Mouse (Mus musculus): ENCODE results near the gene Krtap16-3.

Krtap16-3 gene

DNA sequence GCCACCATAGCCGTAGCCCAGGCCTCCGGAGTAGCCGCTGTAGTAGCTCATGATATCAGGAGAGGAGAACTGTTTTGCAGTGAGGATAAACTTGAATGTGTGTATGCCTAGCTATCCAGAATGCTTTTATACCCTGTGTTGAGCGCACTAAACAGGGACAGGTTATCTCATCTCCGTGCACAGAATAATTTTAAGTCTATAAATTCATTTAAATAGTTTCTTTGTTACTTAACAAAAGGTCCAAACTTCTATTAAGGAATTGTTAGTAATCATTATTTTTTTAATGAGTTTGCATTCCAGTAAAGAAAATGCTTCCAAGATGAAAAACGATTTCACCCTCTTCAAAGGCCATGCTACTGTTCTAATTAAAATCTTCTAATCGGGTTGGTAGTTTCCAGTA lies at the start of gene Krtap16-3:
Gene Krtap16-3 (minus strand): TSS at position 101 of the 400 bp plus-strand sequence.
- H3K27me3 ChIP-seq (ENCODE audit: insufficient read depth, low read length) = no peaks in the 10 kb centered on the region
- H3K4me1 ChIP-seq (replicated peaks; ENCODE audit: low read depth, low read length) = no peaks in the 10 kb centered on the region
- peaks cover 26% of the 10 kb centered on the region for H3K9me3 ChIP-seq (ENCODE audit: low read length)
- no peak within 1 kb of the TSS for H3K4me3 ChIP-seq (replicated peaks; ENCODE audit: low read length)
- no peaks in the 10 kb centered on the region for H3K36me3 ChIP-seq (ENCODE audit: insufficient read depth, low read length)
- no peak for TF ChIP-seq CTCF (conservative IDR thresholded peaks at IDR 0.05; ENCODE audit: low read length)
- TF ChIP-seq POU5F1 (IDR thresholded peaks at IDR 0.05; ENCODE audit: borderline replicate concordance, low read length) = no peak
- TF ChIP-seq NANOG (IDR thresholded peaks at IDR 0.05; ENCODE audit: borderline replicate concordance, low read length) = no peak

- no peaks in the 10 kb centered on the region for H3K36me3 ChIP-seq (ENCODE audit: insufficient read depth, low read length)
- no peaks in the 10 kb centered on the region for H3K27me3 ChIP-seq (ENCODE audit: insufficient read depth, low read length)
- H3K4me3 ChIP-seq (replicated peaks; ENCODE audit: low read length) = no peak within 1 kb of the TSS
- no peaks in the 10 kb centered on the region for H3K4me1 ChIP-seq (replicated peaks; ENCODE audit: low read depth, low read length)
- no peaks in the 10 kb centered on the region for H3K9me3 ChIP-seq (ENCODE audit: low read length)
- TF ChIP-seq POU5F1 (IDR thresholded peaks at IDR 0.05; ENCODE audit: borderline replicate concordance, low read length) (no peak), CTCF (conservative IDR thresholded peaks at IDR 0.05; ENCODE audit: low read length) (no peak), NANOG (IDR thresholded peaks at IDR 0.05; ENCODE audit: borderline replicate concordance, low read length) (no peak)
Observed at GRCm38 (mm10) chr16:89010659-89011058, 48.0 kb upstream of the Krtap16-3 start, which contains the start of gene Krtap22-2. Krtap22-2 (minus strand) TSS chr16:89010759.

DNA sequence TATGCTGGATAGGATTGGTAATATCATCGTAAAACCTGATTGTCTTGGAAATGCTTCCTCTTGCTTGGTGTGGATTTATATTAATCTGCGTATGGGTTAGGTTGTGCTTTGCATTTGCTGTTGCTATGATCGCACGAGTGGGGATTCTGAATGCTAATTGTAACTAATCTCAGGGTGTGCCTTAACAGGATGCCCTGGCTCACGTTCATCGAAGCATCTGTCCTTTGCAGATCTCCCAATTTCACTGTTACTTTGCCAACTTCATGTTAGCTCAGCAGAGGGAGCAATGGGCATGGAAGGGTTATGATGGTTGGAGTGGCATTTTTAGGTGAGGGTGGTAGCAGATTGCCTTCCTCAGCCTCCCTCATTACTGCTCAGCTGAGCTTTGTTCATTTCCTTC lies 21.6 kb downstream of the Krtap16-3 start:
- no peaks in the 10 kb centered on the region for H3K36me3 ChIP-seq (ENCODE audit: insufficient read depth, low read length)
- H3K27me3 ChIP-seq (ENCODE audit: insufficient read depth, low read length) = no peaks in the 10 kb centered on the region
- H3K4me1 ChIP-seq (replicated peaks; ENCODE audit: low read depth, low read length) = no peaks in the 10 kb centered on the region
- TF ChIP-seq CTCF (conservative IDR thresholded peaks at IDR 0.05; ENCODE audit: low read length) (no peak), POU5F1 (IDR thresholded peaks at IDR 0.05; ENCODE audit: borderline replicate concordance, low read length) (no peak), NANOG (IDR thresholded peaks at IDR 0.05; ENCODE audit: borderline replicate concordance, low read length) (no peak)
- peaks cover 6% of the 10 kb centered on the region; the same call in 1 of the 2 replicates for H3K9me3 ChIP-seq (ENCODE audit: low read length)
- H3K4me3 ChIP-seq (replicated peaks; ENCODE audit: low read length) = no peak overlapping the region

DNA sequence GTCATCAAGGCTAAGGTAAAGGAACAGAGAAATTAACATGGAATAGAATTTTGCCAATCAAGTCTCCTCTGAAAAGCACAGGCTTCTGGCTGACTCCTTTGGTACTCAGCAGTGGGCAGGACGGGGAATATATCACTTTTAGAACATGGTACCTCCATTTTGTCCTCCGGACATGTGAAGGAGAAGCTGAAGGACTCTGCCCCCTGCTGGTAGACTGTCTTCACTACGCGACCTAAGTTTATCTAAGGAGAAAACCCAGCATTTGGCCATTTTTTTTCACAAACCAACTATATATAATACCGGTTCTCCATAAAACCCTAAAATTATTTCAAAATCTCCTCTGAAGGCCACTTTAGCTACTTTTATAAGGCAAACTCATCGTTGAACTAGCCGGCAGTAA lies 24.4 kb downstream of the Krtap16-3 start:
- Histone ChIP-seq H3K4me3 (replicated peaks; ENCODE audit: low read length) (no peak overlapping the region), H3K36me3 (ENCODE audit: insufficient read depth, low read length) (no peaks in the 10 kb centered on the region), H3K27me3 (ENCODE audit: insufficient read depth, low read length) (no peaks in the 10 kb centered on the region), H3K4me1 (replicated peaks; ENCODE audit: low read depth, low read length) (no peaks in the 10 kb centered on the region), H3K9me3 (ENCODE audit: low read length) (no peaks in the 10 kb centered on the region)
- TF ChIP-seq POU5F1 (IDR thresholded peaks at IDR 0.05; ENCODE audit: borderline replicate concordance, low read length) (no peak), CTCF (conservative IDR thresholded peaks at IDR 0.05; ENCODE audit: low read length) (peak; percentile 70)

- Histone ChIP-seq H3K4me1 (replicated peaks; ENCODE audit: low read depth, low read length) (no peaks in the 10 kb centered on the region), H3K27me3 (ENCODE audit: insufficient read depth, low read length) (no peaks in the 10 kb centered on the region), H3K4me3 (replicated peaks; ENCODE audit: low read length) (no peak within 1 kb of the TSS), H3K36me3 (ENCODE audit: insufficient read depth, low read length) (no peaks in the 10 kb centered on the region), H3K9me3 (ENCODE audit: low read length) (no peaks in the 10 kb centered on the region)
- TF ChIP-seq POU5F1 (IDR thresholded peaks at IDR 0.05; ENCODE audit: borderline replicate concordance, low read length) (no peak), CTCF (conservative IDR thresholded peaks at IDR 0.05; ENCODE audit: low read length) (no peak), NANOG (IDR thresholded peaks at IDR 0.05; ENCODE audit: borderline replicate concordance, low read length) (no peak)
Observed at GRCm38 (mm10) chr16:88932165-88932564, 30.5 kb downstream of the Krtap16-3 start, which contains the start of gene Krtap19-9b. Krtap19-9b (minus strand) TSS chr16:88932265.
